Mouse (Mus musculus): ENCODE results near the gene Olfr1189. TPM values are rescaled to one million over a fixed set of nuclear protein-coding genes. Genes with fewer than 3 reads are reported as not detected.

The Olfr1189 gene
- not detected for polyA plus RNA-seq (2014; fragmentation: Illumina TruSeq; extraction: RNeasy Lipid Tissue Mini Kit (QIAGEN cat#74804); ENCODE audit: low read depth, low replicate concordance)

GRCm38 (mm10) chr2:88586154-88586553 is at the start of gene Olfr1189:
Olfr1189 (plus strand) TSS chr2:88586454.

GRCm38 (mm10) chr2:88556635-88557034 is 29.6 kb upstream of the Olfr1189 start, which contains the start of gene Olfr1188:
Olfr1188 (plus strand) TSS chr2:88556935.

DNA sequence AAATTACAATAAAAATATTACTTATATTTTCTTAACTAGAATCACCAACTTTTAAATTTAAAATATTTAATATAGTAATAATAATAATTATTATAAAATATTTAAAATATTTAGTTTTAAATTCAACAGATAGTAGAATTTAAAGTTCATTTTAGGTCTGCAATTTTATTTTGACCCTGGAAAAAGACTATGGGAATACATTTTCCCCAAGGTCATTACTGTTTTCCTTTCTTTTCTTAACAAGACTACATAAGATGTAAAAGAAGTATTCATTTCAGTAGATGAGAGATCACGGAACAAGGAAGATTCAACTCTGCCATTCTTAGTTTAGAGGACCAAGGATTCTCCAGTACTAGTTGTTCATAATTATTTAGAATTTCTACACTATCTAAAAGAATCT is 54.0 kb downstream of the Olfr1189 start, which contains the start of gene Olfr1191-ps1:
Olfr1191-ps1 (plus strand) TSS at position 301 of the 400 bp plus-strand sequence.

Other genes starting within 250 kb of the Olfr1189 start
- not detected for gene Olfr1176, start 249.7 kb upstream of the Olfr1189 start, polyA plus RNA-seq (2014; fragmentation: Illumina TruSeq; extraction: RNeasy Lipid Tissue Mini Kit (QIAGEN cat#74804); ENCODE audit: low read depth, low replicate concordance)
- not detected for gene Olfr1177-ps, start 240.0 kb upstream of the Olfr1189 start, polyA plus RNA-seq (2014; fragmentation: Illumina TruSeq; extraction: RNeasy Lipid Tissue Mini Kit (QIAGEN cat#74804); ENCODE audit: low read depth, low replicate concordance)
- gene Olfr1178, start 199.4 kb upstream of the Olfr1189 start, polyA plus RNA-seq (2014; fragmentation: Illumina TruSeq; extraction: RNeasy Lipid Tissue Mini Kit (QIAGEN cat#74804); ENCODE audit: low read depth, low replicate concordance) = not detected
- not detected for gene Olfr1179, start 180.0 kb upstream of the Olfr1189 start, polyA plus RNA-seq (2014; fragmentation: Illumina TruSeq; extraction: RNeasy Lipid Tissue Mini Kit (QIAGEN cat#74804); ENCODE audit: low read depth, low replicate concordance)
- not detected for gene Olfr1180, start 167.3 kb upstream of the Olfr1189 start, polyA plus RNA-seq (2014; fragmentation: Illumina TruSeq; extraction: RNeasy Lipid Tissue Mini Kit (QIAGEN cat#74804); ENCODE audit: low read depth, low replicate concordance)
- not detected for gene Olfr1181, start 160.3 kb upstream of the Olfr1189 start, polyA plus RNA-seq (2014; fragmentation: Illumina TruSeq; extraction: RNeasy Lipid Tissue Mini Kit (QIAGEN cat#74804); ENCODE audit: low read depth, low replicate concordance)
- gene Gm13757, start 137.3 kb upstream of the Olfr1189 start, polyA plus RNA-seq (2014; fragmentation: Illumina TruSeq; extraction: RNeasy Lipid Tissue Mini Kit (QIAGEN cat#74804); ENCODE audit: low read depth, low replicate concordance) = not detected
- gene Olfr1183, start 131.6 kb upstream of the Olfr1189 start, polyA plus RNA-seq (2014; fragmentation: Illumina TruSeq; extraction: RNeasy Lipid Tissue Mini Kit (QIAGEN cat#74804); ENCODE audit: low read depth, low replicate concordance) = 0.03 TPM
- not detected for gene Olfr1184, start 102.9 kb upstream of the Olfr1189 start, polyA plus RNA-seq (2014; fragmentation: Illumina TruSeq; extraction: RNeasy Lipid Tissue Mini Kit (QIAGEN cat#74804); ENCODE audit: low read depth, low replicate concordance)
- not detected for gene Olfr1185-ps1, start 93.1 kb upstream of the Olfr1189 start, polyA plus RNA-seq (2014; fragmentation: Illumina TruSeq; extraction: RNeasy Lipid Tissue Mini Kit (QIAGEN cat#74804); ENCODE audit: low read depth, low replicate concordance)
- gene Olfr1186, start 67.9 kb upstream of the Olfr1189 start, polyA plus RNA-seq (2014; fragmentation: Illumina TruSeq; extraction: RNeasy Lipid Tissue Mini Kit (QIAGEN cat#74804); ENCODE audit: low read depth, low replicate concordance) = not detected
- gene Olfr1188, start 29.5 kb upstream of the Olfr1189 start, polyA plus RNA-seq (2014; fragmentation: Illumina TruSeq; extraction: RNeasy Lipid Tissue Mini Kit (QIAGEN cat#74804); ENCODE audit: low read depth, low replicate concordance) = not detected
- gene Olfr1191-ps1, start 54.1 kb downstream of the Olfr1189 start, polyA plus RNA-seq (2014; fragmentation: Illumina TruSeq; extraction: RNeasy Lipid Tissue Mini Kit (QIAGEN cat#74804); ENCODE audit: low read depth, low replicate concordance) = 0.07 TPM
- gene Olfr1192-ps1, start 62.1 kb downstream of the Olfr1189 start, polyA plus RNA-seq (2014; fragmentation: Illumina TruSeq; extraction: RNeasy Lipid Tissue Mini Kit (QIAGEN cat#74804); ENCODE audit: low read depth, low replicate concordance) = 0.20 TPM
- 0.24 TPM for gene Olfr1193, start 89.2 kb downstream of the Olfr1189 start, polyA plus RNA-seq (2014; fragmentation: Illumina TruSeq; extraction: RNeasy Lipid Tissue Mini Kit (QIAGEN cat#74804); ENCODE audit: low read depth, low replicate concordance)
- gene Olfr1195, start 102.7 kb downstream of the Olfr1189 start, polyA plus RNA-seq (2014; fragmentation: Illumina TruSeq; extraction: RNeasy Lipid Tissue Mini Kit (QIAGEN cat#74804); ENCODE audit: low read depth, low replicate concordance) = not detected
- not detected for gene Olfr1196, start 118.1 kb downstream of the Olfr1189 start, polyA plus RNA-seq (2014; fragmentation: Illumina TruSeq; extraction: RNeasy Lipid Tissue Mini Kit (QIAGEN cat#74804); ENCODE audit: low read depth, low replicate concordance)
- gene Olfr1197, start 145.9 kb downstream of the Olfr1189 start, polyA plus RNA-seq (2014; fragmentation: Illumina TruSeq; extraction: RNeasy Lipid Tissue Mini Kit (QIAGEN cat#74804); ENCODE audit: low read depth, low replicate concordance) = not detected
- gene Olfr1198, start 164.9 kb downstream of the Olfr1189 start, polyA plus RNA-seq (2014; fragmentation: Illumina TruSeq; extraction: RNeasy Lipid Tissue Mini Kit (QIAGEN cat#74804); ENCODE audit: low read depth, low replicate concordance) = not detected
- gene Olfr1199, start 174.0 kb downstream of the Olfr1189 start, polyA plus RNA-seq (2014; fragmentation: Illumina TruSeq; extraction: RNeasy Lipid Tissue Mini Kit (QIAGEN cat#74804); ENCODE audit: low read depth, low replicate concordance) = not detected
- not detected for gene Olfr1200, start 184.0 kb downstream of the Olfr1189 start, polyA plus RNA-seq (2014; fragmentation: Illumina TruSeq; extraction: RNeasy Lipid Tissue Mini Kit (QIAGEN cat#74804); ENCODE audit: low read depth, low replicate concordance)
- gene Olfr1201, start 206.6 kb downstream of the Olfr1189 start, polyA plus RNA-seq (2014; fragmentation: Illumina TruSeq; extraction: RNeasy Lipid Tissue Mini Kit (QIAGEN cat#74804); ENCODE audit: low read depth, low replicate concordance) = not detected
- not detected for gene Olfr1202, start 228.0 kb downstream of the Olfr1189 start, polyA plus RNA-seq (2014; fragmentation: Illumina TruSeq; extraction: RNeasy Lipid Tissue Mini Kit (QIAGEN cat#74804); ENCODE audit: low read depth, low replicate concordance)
- gene Olfr1205, start 243.3 kb downstream of the Olfr1189 start, polyA plus RNA-seq (2014; fragmentation: Illumina TruSeq; extraction: RNeasy Lipid Tissue Mini Kit (QIAGEN cat#74804); ENCODE audit: low read depth, low replicate concordance) = not detected

Data from testis, adult 10 weeks (tissue).